Mouse (Mus musculus): ENCODE measurements around the gene Ints14.

GRCm38 (mm10) chr9:64956337-64956736, 4.4 kb upstream of the Ints14 start:
- TF ChIP-seq POLR2A (IDR thresholded peaks at IDR 0.05; ENCODE audit: low read depth, low read length): no peak
- no peak for TF ChIP-seq CTCF (conservative IDR thresholded peaks at IDR 0.05; ENCODE audit: insufficient read depth, insufficient read length, low read depth, low read length)
